Mouse (Mus musculus) liver, adult 2 months (tissue): ENCODE data around the gene Sept9. TPM values are rescaled to one million over a fixed set of nuclear protein-coding genes. Genes with fewer than 3 reads are reported as not detected.

Experiments
- DNase-seq: peaks from one replicate; pipeline ENCODE4 v3.0.0-alpha.2; 2011; ENCODE audit warnings: low read depth, low spot score; ENCODE audit errors: extremely low read depth
- H3K27ac ChIP-seq: fragments of 200-500 bp; replicated peaks from 2 replicates; pipeline ENCODE4 v1.5.1; 2012; ENCODE audit warnings: low read depth, mild to moderate bottlenecking, control low read depth, inconsistent platforms, low read length; ENCODE audit not compliant: insufficient read depth
- H3K27me3 ChIP-seq: fragments of 200-500 bp; 2 replicates; pipeline ENCODE4 v1.6.1; 2012; ENCODE audit warnings: mild to moderate bottlenecking, moderate library complexity, low read length, inconsistent platforms; ENCODE audit not compliant: control insufficient read depth, insufficient read depth
- H3K36me3 ChIP-seq: fragments of 200-500 bp; 2 replicates; pipeline ENCODE4 v1.6.1; 2012; ENCODE audit warnings: low read length, inconsistent platforms; ENCODE audit not compliant: control insufficient read depth, insufficient read depth
- H3K4me1 ChIP-seq: fragments of 200-500 bp; 2 replicates; pipeline ENCODE4 v1.6.1; 2011; ENCODE audit warnings: low read length; ENCODE audit not compliant: control insufficient read depth, insufficient read depth
- H3K4me3 ChIP-seq: fragments of 200-500 bp; 2 replicates; pipeline ENCODE4 v1.5.1; 2011; ENCODE audit warnings: low read depth, mild to moderate bottlenecking, control low read depth, low read length, moderate library complexity; ENCODE audit not compliant: insufficient read depth
- H3K79me2 ChIP-seq: fragments of 200-500 bp; 2 replicates; pipeline ENCODE4 v1.6.1; 2012; ENCODE audit warnings: inconsistent platforms, mild to moderate bottlenecking, low read length, moderate library complexity; ENCODE audit not compliant: control insufficient read depth, insufficient read depth
- H3K9ac ChIP-seq: fragments of 200-500 bp; 2 replicates; pipeline ENCODE4 v1.6.1; 2012; ENCODE audit warnings: low read depth, mild to moderate bottlenecking, control low read depth, inconsistent platforms, low read length
- CTCF ChIP-seq: fragments of 200-500 bp; IDR thresholded peaks from 2 replicates; pipeline ENCODE4 v1.5.1; 2011; ENCODE audit warnings: low read depth, low read length, control low read depth
- POLR2A ChIP-seq: fragments of 200-500 bp; IDR thresholded peaks from 2 replicates; pipeline ENCODE4 v1.6.1; 2011; ENCODE audit warnings: low read length, control low read depth; ENCODE audit not compliant: insufficient read depth; ENCODE audit errors: extremely low read depth
- WGBS: fragments of 180-500 bp; shearing (Covaris S2); methylation state at CpG from one replicate; pipeline ENCODE4 v1.1.7; 2018; 5-methylcytosine and 5-hydroxymethylcytosine counted together
- polyA plus RNA-seq: library from polyadenylated mRNA; depleted of rRNA; stranded (reverse); fragments of >200 nt; gene quantifications from 2 replicates; pipeline ENCODE4 v1.2.3, GENCODE M21; 2012
- total RNA-seq: library from RNA; depleted of rRNA; stranded (reverse); fragments of >200 nt; gene quantifications from 2 replicates; pipeline ENCODE4 v1.2.3, GENCODE M21; 2014

Sept9 gene
- total and polyA plus RNA-seq, 2 experiments: 18.8 to 21.2 TPM

GRCm38 (mm10) chr11:117204606-117205005, 5.1 kb downstream of the Sept9 start:
- Histone ChIP-seq H3K27ac (peak overlapping the region; percentile 89), H3K4me3 (peak overlapping the region; percentile 43; the same call in 1 of the 2 replicates), H3K9ac (peak overlapping the region; percentile 40), H3K4me1 (peaks cover 42% of the 10 kb centered on the region), H3K27me3 (no peaks in the 10 kb centered on the region), H3K36me3 (no peaks in the 10 kb centered on the region), H3K79me2 (peaks cover 27% of the 10 kb centered on the region; the same call in 1 of the 2 replicates)
- WGBS: 9% methylated on average over 8 of the region's 8 CpGs
- DNase-seq: peak; percentile 99
- no peak for TF ChIP-seq POLR2A
- TF ChIP-seq CTCF: no peak

- Histone ChIP-seq H3K4me1 (peaks cover 42% of the 10 kb centered on the region), H3K36me3 (no peaks in the 10 kb centered on the region), H3K4me3 (no peak overlapping the region; the same call in 1 of the 2 replicates), H3K27ac (peak overlapping the region; percentile 89), H3K9ac (peak overlapping the region; percentile 40), H3K27me3 (no peaks in the 10 kb centered on the region), H3K79me2 (peaks cover 26% of the 10 kb centered on the region; the same call in 1 of the 2 replicates)
- peak; percentile 85 for DNase-seq
- TF ChIP-seq CTCF (no peak), POLR2A (no peak)
- 19% methylated on average over 6 of the region's 6 CpGs for WGBS
These were observed 5.6 kb downstream of the Sept9 start for GRCm38 (mm10) chr11:117205042-117205441.

- peaks cover 39% of the 10 kb centered on the region for H3K4me1 ChIP-seq
- TF ChIP-seq POLR2A: no peak
- no peak for TF ChIP-seq CTCF
- H3K79me2 ChIP-seq: peaks cover 25% of the 10 kb centered on the region; the same call in 1 of the 2 replicates
- 24% methylated on average over 9 of the region's 9 CpGs for WGBS
- H3K4me3 ChIP-seq: 0 out of 2 replicates have a peak overlapping the region, but pooled peaks have one; percentile 0
- H3K9ac ChIP-seq: peak overlapping the region; percentile 32
- no peak for DNase-seq
- no peaks in the 10 kb centered on the region for H3K36me3 ChIP-seq
- H3K27me3 ChIP-seq: no peaks in the 10 kb centered on the region
- H3K27ac ChIP-seq: peak overlapping the region; percentile 89
These were observed 6.0 kb downstream of the Sept9 start for GRCm38 (mm10) chr11:117205447-117205846.

GRCm38 (mm10) chr11:117207436-117207835, 8.0 kb downstream of the Sept9 start:
- H3K27ac ChIP-seq: no peak overlapping the region
- no peaks in the 10 kb centered on the region for H3K27me3 ChIP-seq
- H3K79me2 ChIP-seq: peaks cover 31% of the 10 kb centered on the region; the same call in 1 of the 2 replicates
- DNase-seq: no peak
- H3K36me3 ChIP-seq: no peaks in the 10 kb centered on the region
- no peak overlapping the region for H3K4me3 ChIP-seq
- 88% methylated on average over 5 of the region's 5 CpGs for WGBS
- TF ChIP-seq CTCF: no peak
- TF ChIP-seq POLR2A: no peak
- peaks cover 34% of the 10 kb centered on the region for H3K4me1 ChIP-seq
- no peak overlapping the region for H3K9ac ChIP-seq

- no peak overlapping the region for H3K4me3 ChIP-seq
- 92% methylated on average over 8 of the region's 8 CpGs for WGBS
- H3K4me1 ChIP-seq: peaks cover 28% of the 10 kb centered on the region
- H3K9ac ChIP-seq: no peak overlapping the region
- TF ChIP-seq CTCF: no peak
- DNase-seq: no peak
- H3K27me3 ChIP-seq: no peaks in the 10 kb centered on the region
- H3K27ac ChIP-seq: no peak overlapping the region
- peaks cover 31% of the 10 kb centered on the region; the same call in 1 of the 2 replicates for H3K79me2 ChIP-seq
- H3K36me3 ChIP-seq: no peaks in the 10 kb centered on the region
These were observed 8.8 kb downstream of the Sept9 start for GRCm38 (mm10) chr11:117208151-117208673.

GRCm38 (mm10) chr11:117216713-117217112, 17.3 kb downstream of the Sept9 start:
- no peak for TF ChIP-seq POLR2A
- TF ChIP-seq CTCF: no peak
- WGBS: 72% methylated on average over 2 of the region's 2 CpGs
- Histone ChIP-seq H3K4me3 (no peak overlapping the region), H3K27ac (no peak overlapping the region), H3K9ac (no peak overlapping the region), H3K27me3 (no peaks in the 10 kb centered on the region), H3K36me3 (no peaks in the 10 kb centered on the region), H3K79me2 (peaks cover 18% of the 10 kb centered on the region; the same call in 1 of the 2 replicates), H3K4me1 (no peaks in the 10 kb centered on the region)
- DNase-seq: no peak
